Mouse (Mus musculus) hindbrain, embryonic 14.5 days (tissue): ENCODE results near the gene Ldb2. TPM values are rescaled to one million over a fixed set of nuclear protein-coding genes. Genes with fewer than 3 reads are reported as not detected.

Experiments
- ATAC-seq: fragments of 200-750 bp; cut with Nextera tagmentation; 2 replicates; pipeline ENCODE4 v1.8.0; 2017; ENCODE audit warnings: moderate number of reproducible peaks, mild to moderate bottlenecking, moderate TSS enrichment, moderate library complexity; ENCODE audit not compliant: low FRiP score
- DNase-seq: peaks from one replicate; pipeline ENCODE4 v3.0.0-alpha.2; 2015; ENCODE audit warnings: low spot score
- H3K27ac ChIP-seq: fragments of 300-500 bp; sonication (generic); 2 replicates; pipeline ENCODE4 v1.5.1; 2014; ENCODE audit warnings: mild to moderate bottlenecking, moderate library complexity
- H3K27me3 ChIP-seq: fragments of 300-500 bp; sonication (generic); 2 replicates; pipeline ENCODE4 v1.6.1; 2014; ENCODE audit warnings: mild to moderate bottlenecking, low read length, mixed read lengths; ENCODE audit not compliant: control insufficient read depth, insufficient read depth
- H3K36me3 ChIP-seq: fragments of 300-500 bp; sonication (generic); replicated peaks from 2 replicates; pipeline ENCODE4 v1.6.1; 2014; ENCODE audit not compliant: control insufficient read depth, insufficient read depth
- H3K4me1 ChIP-seq: fragments of 300-500 bp; sonication (generic); replicated peaks from 2 replicates; pipeline ENCODE4 v1.6.1; 2014; ENCODE audit warnings: antibody characterized with exemption, low read length, mixed read lengths; ENCODE audit not compliant: control insufficient read depth, insufficient read depth
- H3K4me2 ChIP-seq: fragments of 300-500 bp; sonication (generic); replicated peaks from 2 replicates; pipeline ENCODE4 v1.6.1; 2014; ENCODE audit warnings: mild to moderate bottlenecking, moderate library complexity
- H3K4me3 ChIP-seq: fragments of 300-500 bp; sonication (generic); replicated peaks from 2 replicates; pipeline ENCODE4 v1.5.1; 2014; ENCODE audit warnings: mild to moderate bottlenecking, low read length
- H3K9ac ChIP-seq: fragments of 300-500 bp; sonication (generic); 2 replicates; pipeline ENCODE4 v1.6.1; 2014
- H3K9me3 ChIP-seq: fragments of 300-500 bp; sonication (generic); 2 replicates; pipeline ENCODE4 v1.6.1; 2016; ENCODE audit warnings: low read length; ENCODE audit not compliant: control insufficient read depth
- WGBS: fragments of 180-500 bp; shearing (Covaris S2); extraction: QIAGEN DNeasy Blood & Tissue Kit; methylation state at CpG from one replicate; pipeline ENCODE4 v1.1.7; 2014; 5-methylcytosine and 5-hydroxymethylcytosine counted together
- polyA plus RNA-seq: library from polyadenylated mRNA; unstranded; fragments of >200 nt; fragmentation: Nextera tagmentation; extraction: Ambion mirVana; gene quantifications from 2 replicates; pipeline ENCODE4 v1.2.1, GENCODE M21; 2014

The Ldb2 gene
- polyA plus RNA-seq, 1 experiment from 2014 or later, result 40.5 TPM

DNA sequence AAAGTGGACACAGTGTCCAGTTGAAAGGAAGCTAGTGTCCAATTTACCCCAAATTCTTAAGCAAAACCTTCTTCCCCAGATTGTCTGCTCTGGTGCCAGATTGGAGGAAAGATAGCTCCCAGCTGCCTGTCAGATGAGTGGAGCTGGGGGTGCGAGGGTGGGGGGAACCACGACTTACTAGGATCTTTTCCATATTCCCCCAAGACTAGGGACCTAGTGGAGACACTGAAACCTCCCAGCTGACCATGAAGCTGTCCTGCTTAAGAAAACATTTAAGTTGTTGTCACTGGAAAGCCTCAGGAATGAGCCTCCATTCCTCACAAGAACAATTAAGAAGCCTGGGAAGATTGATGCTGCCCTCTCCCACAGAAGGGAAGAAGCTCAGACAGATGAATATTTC lies 129.1 kb downstream of the Ldb2 start:
- Histone ChIP-seq H3K9me3 (no peaks in the 10 kb centered on the region), H3K36me3 (no peaks in the 10 kb centered on the region), H3K9ac (no peak overlapping the region), H3K27ac (no peak overlapping the region), H3K4me2 (no peak overlapping the region), H3K27me3 (no peaks in the 10 kb centered on the region), H3K4me1 (peaks cover 4% of the 10 kb centered on the region; the same call in 1 of the 2 replicates), H3K4me3 (no peak overlapping the region)
- DNase-seq (no peak), ATAC-seq (no peak)
- WGBS, result 78% methylated on average over 2 of the region's 2 CpGs

DNA sequence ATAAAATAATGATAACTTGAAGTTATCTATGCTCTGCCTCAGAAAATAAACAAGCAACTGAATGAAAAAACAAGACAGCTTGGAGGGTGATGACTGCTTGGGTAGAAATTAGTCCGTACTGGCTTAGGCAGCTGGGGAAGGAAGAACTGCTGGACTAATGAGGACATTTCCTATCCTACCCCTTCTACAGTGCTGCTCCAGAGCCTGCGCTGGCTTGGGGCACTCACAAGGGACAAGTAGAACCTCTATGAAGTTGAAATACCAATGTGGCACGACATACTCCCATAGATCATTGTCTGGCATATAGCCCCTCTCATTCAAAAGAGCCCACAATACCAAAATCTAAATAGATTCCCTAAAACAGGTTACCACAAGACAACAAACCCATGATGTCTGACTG lies 131.6 kb downstream of the Ldb2 start:
- H3K27me3 ChIP-seq, result no peaks in the 10 kb centered on the region
- H3K4me1 ChIP-seq, result no peaks in the 10 kb centered on the region
- H3K4me2 ChIP-seq, result no peak overlapping the region
- no peak for ATAC-seq
- H3K27ac ChIP-seq, result 0 out of 2 replicates have a peak overlapping the region, but pooled peaks have one; percentile 23
- 61% methylated on average over 3 of the region's 3 CpGs for WGBS
- no peaks in the 10 kb centered on the region for H3K36me3 ChIP-seq
- no peak overlapping the region for H3K4me3 ChIP-seq
- H3K9me3 ChIP-seq, result no peaks in the 10 kb centered on the region
- no peak overlapping the region for H3K9ac ChIP-seq
- no peak for DNase-seq

GRCm38 (mm10) chr5:44667383-44667782 lies 132.1 kb downstream of the Ldb2 start:
- no peak for DNase-seq
- Histone ChIP-seq H3K4me3 (no peak overlapping the region), H3K4me2 (no peak overlapping the region), H3K27me3 (no peaks in the 10 kb centered on the region), H3K9ac (no peak overlapping the region), H3K36me3 (no peaks in the 10 kb centered on the region), H3K9me3 (no peaks in the 10 kb centered on the region), H3K4me1 (no peaks in the 10 kb centered on the region), H3K27ac (no peak overlapping the region)
- 67% methylated on average over 10 of the region's 10 CpGs for WGBS
- ATAC-seq, result no peak

DNA sequence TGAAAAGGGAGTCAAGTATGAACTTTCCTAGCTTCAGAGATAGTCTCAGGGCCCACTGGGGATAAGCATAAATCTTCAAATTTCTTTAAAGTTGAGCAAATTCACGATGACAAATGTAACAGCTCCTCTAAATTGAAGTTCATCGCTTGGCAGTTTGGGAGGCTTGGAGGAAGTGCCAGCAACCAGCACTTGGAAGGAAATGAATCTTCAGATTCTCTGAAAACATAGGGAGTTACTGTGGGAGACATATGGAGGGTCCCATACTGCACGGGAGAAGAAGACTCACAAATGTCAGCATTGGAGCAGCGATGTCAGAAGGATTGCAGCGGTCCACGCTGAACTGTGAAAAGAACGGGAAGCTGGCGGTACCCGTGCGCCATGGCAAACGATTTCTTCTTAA lies 139.8 kb downstream of the Ldb2 start:
- no peak overlapping the region for H3K27ac ChIP-seq
- no peak overlapping the region for H3K9ac ChIP-seq
- H3K36me3 ChIP-seq, result no peaks in the 10 kb centered on the region
- ATAC-seq, result no peak
- H3K4me3 ChIP-seq, result no peak overlapping the region
- no peak overlapping the region for H3K4me2 ChIP-seq
- 0 out of 2 replicates have a peak, but pooled peaks cover 3% of the 10 kb centered on the region for H3K4me1 ChIP-seq
- no peaks in the 10 kb centered on the region for H3K9me3 ChIP-seq
- WGBS, result 93% methylated on average over 11 of the region's 11 CpGs
- H3K27me3 ChIP-seq, result no peaks in the 10 kb centered on the region
- DNase-seq, result no peak

GRCm38 (mm10) chr5:44656707-44657106 lies 142.8 kb downstream of the Ldb2 start:
- WGBS, result 89% methylated on average over 1 of the region's 1 CpGs
- Histone ChIP-seq H3K4me1 (0 out of 2 replicates have a peak, but pooled peaks cover 9% of the 10 kb centered on the region), H3K36me3 (no peaks in the 10 kb centered on the region), H3K4me3 (no peak overlapping the region), H3K27me3 (no peaks in the 10 kb centered on the region), H3K9me3 (no peaks in the 10 kb centered on the region), H3K9ac (no peak overlapping the region), H3K4me2 (no peak overlapping the region), H3K27ac (no peak overlapping the region)
- DNase-seq (no peak), ATAC-seq (no peak)

DNA sequence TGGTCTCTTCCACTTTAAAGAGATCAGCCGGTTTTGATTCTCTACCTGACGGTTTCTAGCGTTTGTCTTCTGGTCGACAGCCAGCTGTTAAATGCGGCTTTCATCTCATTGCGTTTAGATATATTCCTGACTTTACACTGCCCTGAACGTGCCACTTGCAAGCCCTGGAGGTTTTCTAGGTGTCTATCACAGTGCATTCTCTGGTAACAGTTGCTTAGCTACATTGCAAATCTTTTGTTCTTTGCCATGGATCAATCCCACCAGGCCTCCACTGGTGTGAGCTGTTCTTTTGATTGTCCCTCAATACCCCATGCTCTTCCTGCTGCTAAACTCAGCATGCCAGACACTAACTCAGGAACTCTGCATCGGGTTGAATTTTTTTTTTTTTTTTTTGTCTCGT lies 145.1 kb downstream of the Ldb2 start:
- 0 out of 2 replicates have a peak, but pooled peaks cover 9% of the 10 kb centered on the region for H3K4me1 ChIP-seq
- H3K9ac ChIP-seq, result no peak overlapping the region
- WGBS, result 7% methylated on average over 9 of the region's 9 CpGs
- H3K27me3 ChIP-seq, result no peaks in the 10 kb centered on the region
- DNase-seq (no peak), ATAC-seq (peak; percentile 62)
- 0 out of 2 replicates have a peak overlapping the region, but pooled peaks have one; percentile 5 for H3K4me2 ChIP-seq
- no peaks in the 10 kb centered on the region for H3K9me3 ChIP-seq
- H3K36me3 ChIP-seq, result no peaks in the 10 kb centered on the region
- H3K4me3 ChIP-seq, result no peak overlapping the region
- no peak overlapping the region for H3K27ac ChIP-seq

DNA sequence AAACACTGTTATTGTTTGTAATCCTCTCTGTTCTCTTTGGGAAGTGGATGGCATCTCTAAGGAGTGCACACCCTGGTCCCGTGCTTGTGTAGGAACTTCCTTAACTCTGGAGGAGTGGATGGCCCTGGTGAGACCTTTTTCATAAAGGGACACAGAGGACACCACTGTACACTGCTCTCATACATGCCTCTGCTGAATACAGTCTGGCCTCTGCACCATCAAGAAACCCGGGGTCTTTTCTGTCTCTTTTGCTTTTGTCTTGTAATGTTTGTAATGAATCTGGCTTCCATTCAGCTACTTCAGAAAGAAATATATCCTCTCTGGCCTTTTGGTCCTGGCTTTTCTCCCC lies 152.7 kb downstream of the Ldb2 start:
- no peak for ATAC-seq

DNA sequence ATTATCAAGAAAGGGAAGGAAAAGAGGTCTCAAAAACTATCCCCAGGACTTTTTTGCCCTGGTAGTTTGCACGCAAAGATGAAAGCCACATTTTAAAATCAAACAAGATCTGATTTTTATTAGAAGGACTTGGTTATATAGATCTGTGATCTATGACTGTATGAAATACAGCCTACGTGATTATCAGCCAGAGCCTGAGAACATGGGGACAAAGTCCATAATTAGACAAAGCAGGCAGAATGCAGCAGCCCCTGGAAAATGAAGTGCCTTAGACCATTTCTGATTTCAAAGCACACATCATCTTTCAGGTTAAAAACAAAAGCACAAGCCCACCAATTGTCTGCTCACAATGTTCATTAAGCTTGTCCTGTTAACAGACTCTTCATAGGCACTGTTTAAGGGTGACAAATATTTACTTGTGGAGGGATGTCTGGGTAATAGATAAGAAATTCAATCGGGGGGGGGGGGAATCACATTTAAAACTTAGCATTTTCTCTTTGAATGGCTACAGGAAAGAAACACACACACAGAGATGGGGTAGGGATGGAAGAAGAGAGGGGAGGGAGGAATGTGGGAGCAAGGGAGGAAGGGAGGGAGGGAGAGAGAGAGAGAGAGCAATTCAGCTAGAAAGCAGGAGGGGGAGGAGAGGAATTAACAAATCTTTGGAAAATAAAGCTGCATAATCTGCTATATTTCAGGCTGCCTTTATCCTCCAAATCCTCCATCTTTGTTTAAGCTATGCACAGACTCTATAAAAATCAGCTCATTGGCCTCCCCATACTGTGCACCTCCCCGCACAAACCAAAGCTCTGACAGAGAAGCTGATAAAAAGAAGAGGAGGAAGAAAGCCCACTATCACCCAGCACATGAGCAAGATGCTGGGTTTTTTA lies 153.3 kb downstream of the Ldb2 start:
- DNase-seq (no peak), ATAC-seq (no peak)
- WGBS, result 55% methylated on average over 4 of the region's 4 CpGs
- H3K4me3 ChIP-seq, result no peak overlapping the region
- H3K9me3 ChIP-seq, result no peaks in the 10 kb centered on the region
- peaks cover 7% of the 10 kb centered on the region; the same call in 1 of the 2 replicates for H3K4me1 ChIP-seq
- H3K9ac ChIP-seq, result no peak overlapping the region
- H3K4me2 ChIP-seq, result no peak overlapping the region
- no peaks in the 10 kb centered on the region for H3K27me3 ChIP-seq
- peak overlapping the region; percentile 16; the same call in 1 of the 2 replicates for H3K27ac ChIP-seq
- no peaks in the 10 kb centered on the region for H3K36me3 ChIP-seq

More for the DNA sequence above, 152.7 kb downstream of the Ldb2 start:
- no peaks in the 10 kb centered on the region for H3K36me3 ChIP-seq
- no peak overlapping the region for H3K9ac ChIP-seq
- no peaks in the 10 kb centered on the region for H3K27me3 ChIP-seq
- H3K9me3 ChIP-seq, result no peaks in the 10 kb centered on the region
- no peak overlapping the region for H3K4me2 ChIP-seq
- DNase-seq, result no peak
- no peak overlapping the region for H3K4me3 ChIP-seq
- H3K4me1 ChIP-seq, result peaks cover 7% of the 10 kb centered on the region; the same call in 1 of the 2 replicates
- WGBS, result 36% methylated on average over 2 of the region's 2 CpGs
- H3K27ac ChIP-seq, result peak overlapping the region; percentile 16; the same call in 1 of the 2 replicates

DNA sequence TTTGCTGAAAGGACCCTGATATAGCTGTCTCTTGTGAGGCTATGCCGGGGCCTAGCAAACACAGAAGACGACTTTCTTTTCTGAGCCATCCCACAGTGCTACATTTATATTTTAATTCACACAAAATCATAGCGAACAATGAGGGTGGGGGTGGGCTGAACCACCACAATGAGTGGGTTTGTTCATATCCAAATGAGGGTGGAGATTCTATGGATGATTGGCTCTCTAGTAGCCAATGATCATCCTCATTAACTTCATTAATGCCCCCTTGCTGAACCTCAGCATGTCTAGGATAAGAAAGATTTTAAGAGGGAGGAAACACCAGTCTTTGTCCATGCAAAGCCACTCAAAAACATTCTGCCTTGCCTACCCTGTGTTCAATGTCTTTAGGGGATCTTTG lies 156.4 kb downstream of the Ldb2 start:
- 36% methylated on average over 3 of the region's 3 CpGs for WGBS
- Histone ChIP-seq H3K9me3 (no peaks in the 10 kb centered on the region), H3K4me1 (peaks cover 7% of the 10 kb centered on the region; the same call in 1 of the 2 replicates), H3K36me3 (no peaks in the 10 kb centered on the region), H3K9ac (no peak overlapping the region), H3K4me3 (no peak overlapping the region), H3K27me3 (no peaks in the 10 kb centered on the region), H3K4me2 (no peak overlapping the region), H3K27ac (no peak overlapping the region)
- DNase-seq, result no peak
- no peak for ATAC-seq
